Mouse (Mus musculus) megakaryocyte, embryonic 14.5 days (primary cell): ENCODE data around the gene Acadm.

Experiments
- FLI1 ChIP-seq: IDR thresholded peaks from 2 replicates; pipeline ENCODE4 v1.6.1; 2012; ENCODE audit warnings: low read length, inconsistent platforms, mixed read lengths
- GATA1 ChIP-seq: IDR thresholded peaks from 3 replicates; pipeline ENCODE4 v1.6.1; 2012; ENCODE audit warnings: mixed read lengths, low read length, inconsistent platforms, borderline replicate concordance

DNA sequence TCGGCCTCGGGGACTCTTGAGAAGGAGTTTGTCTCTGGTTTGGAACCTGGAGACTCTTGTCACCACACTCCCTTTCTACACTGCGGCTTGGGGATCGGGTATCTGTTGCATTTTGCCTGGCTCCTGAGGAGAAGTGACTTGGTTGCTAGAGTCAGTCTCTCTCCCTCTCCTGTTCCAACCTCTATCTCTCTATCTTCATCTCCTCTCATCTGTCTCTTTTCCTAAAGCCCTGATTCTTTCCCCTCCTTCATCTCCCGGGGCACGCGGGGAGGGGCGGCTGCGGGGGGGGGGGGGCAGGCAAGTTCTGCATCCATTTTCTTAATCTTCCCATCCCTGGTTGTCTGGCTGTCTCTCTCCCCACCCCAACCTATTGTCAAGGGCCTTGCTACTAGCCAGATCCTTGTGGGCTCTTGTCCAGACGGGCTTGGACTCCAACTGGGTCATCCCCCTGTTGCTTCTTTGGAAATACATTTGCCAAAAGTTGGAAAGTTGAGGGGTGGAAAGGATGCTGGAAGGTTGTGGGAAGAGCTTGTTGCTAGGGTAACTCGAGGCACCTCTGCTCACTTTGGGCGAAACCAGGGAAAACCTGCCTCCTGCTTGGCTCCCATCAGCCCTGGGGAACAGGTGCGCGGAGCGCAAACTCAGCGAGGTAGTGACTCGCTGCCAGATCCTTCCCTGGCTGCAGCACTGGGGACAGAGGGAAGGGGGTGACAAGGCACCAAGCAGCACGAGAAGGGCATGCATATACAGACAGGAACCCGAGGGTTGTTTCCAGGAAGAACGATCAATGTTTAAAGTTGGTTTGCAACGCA, 29.7 kb upstream of the Acadm start:
- TF ChIP-seq GATA1: no peak
- TF ChIP-seq FLI1: no peak
